ENCODE assay signal across 14 mouse cellular contexts in the genomic region with DNA sequence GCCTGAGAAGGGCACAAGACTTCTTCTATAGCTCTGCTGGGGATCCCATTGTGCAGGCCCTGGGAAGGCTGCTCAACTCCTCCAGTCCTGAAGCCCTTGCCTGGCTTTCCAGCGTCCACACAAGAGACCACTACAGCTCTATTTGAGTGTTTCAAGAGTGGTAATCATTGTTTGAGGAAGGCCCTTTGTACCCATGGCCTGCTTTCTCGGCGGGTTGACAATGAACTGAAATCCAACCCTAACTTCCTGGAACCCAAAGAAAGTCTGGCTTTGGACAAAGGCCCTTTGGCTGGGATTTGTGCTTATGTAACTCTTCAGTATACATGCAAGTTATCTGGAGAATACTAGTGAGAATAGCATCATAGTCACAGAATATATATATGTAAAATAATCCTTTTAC. TPM values are rescaled to one million over a fixed set of nuclear protein-coding genes. Genes with fewer than 3 reads are reported as not detected.
A peak's percentile ranks its signal among the peaks of the same experiment; 100 is the strongest.
DNase-seq lines count a peak whose midpoint lies in the region; ATAC-seq and TF ChIP-seq lines count a peak whose summit lies in the region.
"Had no signal": no experiment of that assay in that cellular context is flagged by ENCODE, and none has a peak within 500 bp of the region (broad histone marks: within the 10 kb centered on the region; RNA-seq: fewer than 3 reads in every experiment).

No protein-coding gene starts in this region.

- no peak for TF ChIP-seq EP300 in ES-Bruce4 (IDR thresholded peaks at IDR 0.05; ENCODE audit: insufficient read depth, low read depth, low read length)

- peaks cover 2% of the 10 kb centered on the region; the same call in 1 of the 2 replicates for H3K36me3 ChIP-seq in hindbrain, embryonic 10.5 days
- no peaks in the 10 kb centered on the region for H3K36me3 ChIP-seq in hindbrain, embryonic 13.5 days
- H3K36me3 ChIP-seq in ES-Bruce4 (ENCODE audit: control insufficient read depth, insufficient read depth, low read length, poor library complexity, severe bottlenecking), result no peaks in the 10 kb centered on the region; the same call in 1 of the 2 replicates
- H3K36me3 ChIP-seq: hindbrain, embryonic 15.5 days had no signal

- 30% methylated on average over 3 of the region's 3 CpGs for WGBS in hindbrain, embryonic 10.5 days
- 23% methylated on average over 3 of the region's 3 CpGs for WGBS in hindbrain, embryonic 13.5 days

- 0 out of 2 replicates have a peak overlapping the region, but pooled peaks have one; percentile 23 for H3K27ac ChIP-seq in hindbrain, embryonic 10.5 days
- H3K27ac ChIP-seq in hindbrain, embryonic 13.5 days, result no peak overlapping the region
- H3K27ac ChIP-seq in ES-Bruce4 (ENCODE audit: insufficient read depth, low read length), result peak overlapping the region; percentile 68
- H3K27ac ChIP-seq: hindbrain, embryonic 15.5 days; layer of hippocampus, adult 2 months had no signal

- TF ChIP-seq CTCF in ES-Bruce4 (IDR thresholded peaks at IDR 0.05; ENCODE audit: low read depth, low read length), result no peak

- no peak for DNase-seq in hindbrain, embryonic 10.5 days (ENCODE audit: low spot score)
- peak; percentile 42 to 74 for DNase-seq in kidney, postnatal 25 days
- peak; percentile 35 for DNase-seq in lung, postnatal 14 days
- DNase-seq in left cerebral cortex, adult 11 months (ENCODE audit: low spot score), result no peak
- no peak for DNase-seq in frontal cortex, postnatal 14 days (ENCODE audit: low spot score in 2 of 2)
- DNase-seq: left cerebral cortex, postnatal 4 days; right cerebral cortex, postnatal 4 days; thymus, postnatal 36 days had no signal

- no peaks in the 10 kb centered on the region for H3K9me3 ChIP-seq in hindbrain, embryonic 10.5 days
- H3K9me3 ChIP-seq in hindbrain, embryonic 13.5 days, result no peaks in the 10 kb centered on the region
- H3K9me3 ChIP-seq in ES-Bruce4 (replicated peaks; ENCODE audit: control insufficient read depth, insufficient read depth, low read length, poor library complexity, severe bottlenecking), result no peaks in the 10 kb centered on the region
- H3K9me3 ChIP-seq: hindbrain, embryonic 15.5 days; megakaryocyte, embryonic 14.5 days had no signal

- no peaks in the 10 kb centered on the region for H3K27me3 ChIP-seq in hindbrain, embryonic 10.5 days (ENCODE audit: insufficient read depth, poor library complexity, severe bottlenecking)
- H3K27me3 ChIP-seq in hindbrain, embryonic 13.5 days, result no peaks in the 10 kb centered on the region
- H3K27me3 ChIP-seq in ES-Bruce4 (ENCODE audit: control insufficient read depth, insufficient read depth, low read length, poor library complexity, severe bottlenecking), result no peaks in the 10 kb centered on the region
- H3K27me3 ChIP-seq: hindbrain, embryonic 15.5 days; megakaryocyte, embryonic 14.5 days had no signal

- peaks cover 24% of the 10 kb centered on the region for H3K4me1 ChIP-seq in hindbrain, embryonic 10.5 days (replicated peaks)
- H3K4me1 ChIP-seq in hindbrain, embryonic 13.5 days (replicated peaks), result peaks cover 11% of the 10 kb centered on the region
- peaks cover 2% of the 10 kb centered on the region for H3K4me1 ChIP-seq in ES-Bruce4 (ENCODE audit: control insufficient read depth, insufficient read depth, low read length)

- ATAC-seq in hindbrain, embryonic 13.5 days (ENCODE audit: low FRiP score), result no peak
- no peak for ATAC-seq in erythroid progenitor cell, adult 5-6 weeks (replicated peaks; ENCODE audit: low FRiP score, poor library complexity, severe bottlenecking)

- TF ChIP-seq POLR2A in ES-Bruce4 (IDR thresholded peaks at IDR 0.05; ENCODE audit: insufficient read depth, low read length), result no peak

- H3K4me2 ChIP-seq in hindbrain, embryonic 13.5 days, result no peak overlapping the region
- H3K4me2 ChIP-seq: hindbrain, embryonic 15.5 days had no signal

- H3K4me3 ChIP-seq in hindbrain, embryonic 10.5 days, result no peak overlapping the region
- no peak overlapping the region for H3K4me3 ChIP-seq in hindbrain, embryonic 13.5 days
- no peak overlapping the region for H3K4me3 ChIP-seq in ES-Bruce4 (ENCODE audit: low read depth, low read length)
- H3K4me3 ChIP-seq: hindbrain, embryonic 15.5 days; layer of hippocampus, adult 2 months had no signal

- H3K9ac ChIP-seq in hindbrain, embryonic 13.5 days, result no peak overlapping the region
- no peak overlapping the region for H3K9ac ChIP-seq in ES-Bruce4 (ENCODE audit: low read depth, poor library complexity, severe bottlenecking)
- H3K9ac ChIP-seq: hindbrain, embryonic 15.5 days had no signal

RNA-seq across cellular contexts. Expression of a gene that starts 3.2 kb away (rescaled TPM):
- polyA plus RNA-seq in hindbrain, embryonic 10.5 days (2016; fragmentation: Nextera tagmentation; extraction: Ambion mirVana), result 1,109 and 1,208 TPM in 2 replicates
- polyA plus RNA-seq in hindbrain, embryonic 13.5 days (2015; fragmentation: Nextera tagmentation; extraction: Ambion mirVana), result 902 and 920 TPM in 2 replicates
- 797 and 822 TPM in 2 replicates for polyA plus RNA-seq in ES-Bruce4 (2011; ENCODE audit: insufficient read depth, insufficient read length, low read depth, missing spikeins)
- total RNA-seq in erythroid progenitor cell, adult 5-6 weeks (2015; ENCODE audit: low replicate concordance), result 342 and 358 TPM in 2 replicates
- total RNA-seq in erythroid progenitor cell, adult 5-6 weeks (2017; ENCODE audit: low replicate concordance), result 292 and 427 TPM in 2 replicates

Comparison
In these comparisons a context has a peak if more than half of its experiments do, and no peak if none do; other contexts are left out.
1. DNase-seq: peak in kidney, postnatal 25 days (2 of 2) and lung, postnatal 14 days (single experiment); none in hindbrain, embryonic 10.5 days (single experiment), left cerebral cortex, adult 11 months (single experiment) and frontal cortex, postnatal 14 days (0 of 2).